Mouse (Mus musculus): ENCODE results near the gene Gm49387. TPM values are rescaled to one million over a fixed set of nuclear protein-coding genes. Genes with fewer than 3 reads are reported as not detected.
"Not testable (repeated sequence)": the region's sequence is repeated elsewhere in the genome, so short reads cannot be mapped to it uniquely, and the experiment has no call there.

Gene Gm49387
- polyA plus RNA-seq, 1 experiment from 2014 or later, result not detected

GRCm38 (mm10) chr14:31620591-31621223 lies 20.0 kb downstream of the Gm49387 start:
- H3K4me3 ChIP-seq, result no peak overlapping the region
- H3K27ac ChIP-seq (replicated peaks), result 0 out of 2 replicates have a peak overlapping the region, but pooled peaks have one; percentile 8
- ATAC-seq (ENCODE audit: extremely low read depth, insufficient number of reproducible peaks, low FRiP score, low TSS enrichment), result no peak
- H3K36me3 ChIP-seq, result peaks cover 7% of the 10 kb centered on the region; the same call in 1 of the 2 replicates
- H3K4me1 ChIP-seq, result peaks cover 5% of the 10 kb centered on the region; the same call in 1 of the 2 replicates
- WGBS, result 63% methylated on average over 9 of the region's 9 CpGs
- no peaks in the 10 kb centered on the region for H3K9me3 ChIP-seq
- no peak overlapping the region for H3K9ac ChIP-seq
- no peak overlapping the region for H3K4me2 ChIP-seq
- H3K27me3 ChIP-seq (replicated peaks), result no peaks in the 10 kb centered on the region

- Histone ChIP-seq H3K9me3 (no peaks in the 10 kb centered on the region), H3K9ac (no peak overlapping the region), H3K27ac (replicated peaks) (no peak overlapping the region), H3K36me3 (peaks cover 23% of the 10 kb centered on the region), H3K27me3 (replicated peaks) (no peaks in the 10 kb centered on the region), H3K4me2 (no peak overlapping the region), H3K4me1 (peaks cover 5% of the 10 kb centered on the region; the same call in 1 of the 2 replicates), H3K4me3 (no peak overlapping the region)
- 67% methylated on average over 3 of the region's 3 CpGs for WGBS
- no peak for ATAC-seq (ENCODE audit: extremely low read depth, insufficient number of reproducible peaks, low FRiP score, low TSS enrichment)
Observed at GRCm38 (mm10) chr14:31617997-31618396, 22.7 kb downstream of the Gm49387 start.

GRCm38 (mm10) chr14:31617204-31617603 lies 23.5 kb downstream of the Gm49387 start:
- 70% methylated on average over 9 of the region's 9 CpGs for WGBS
- Histone ChIP-seq H3K36me3 (peaks cover 26% of the 10 kb centered on the region), H3K27ac (replicated peaks) (no peak overlapping the region), H3K4me2 (no peak overlapping the region), H3K9ac (no peak overlapping the region), H3K9me3 (no peaks in the 10 kb centered on the region), H3K4me3 (no peak overlapping the region), H3K4me1 (peaks cover 5% of the 10 kb centered on the region; the same call in 1 of the 2 replicates), H3K27me3 (replicated peaks) (no peaks in the 10 kb centered on the region)
- no peak for ATAC-seq (ENCODE audit: extremely low read depth, insufficient number of reproducible peaks, low FRiP score, low TSS enrichment)

GRCm38 (mm10) chr14:31613671-31614070 lies 27.0 kb downstream of the Gm49387 start:
- H3K4me1 ChIP-seq, result no peaks in the 10 kb centered on the region
- WGBS, result 81% methylated on average over 5 of the region's 5 CpGs
- H3K36me3 ChIP-seq, result peaks cover 24% of the 10 kb centered on the region
- H3K4me2 ChIP-seq, result no peak overlapping the region
- no peaks in the 10 kb centered on the region for H3K9me3 ChIP-seq
- ATAC-seq (ENCODE audit: extremely low read depth, insufficient number of reproducible peaks, low FRiP score, low TSS enrichment), result no peak
- no peak overlapping the region for H3K4me3 ChIP-seq
- no peaks in the 10 kb centered on the region for H3K27me3 ChIP-seq (replicated peaks)
- no peak overlapping the region for H3K9ac ChIP-seq
- H3K27ac ChIP-seq (replicated peaks), result no peak overlapping the region

GRCm38 (mm10) chr14:31611986-31612385 lies 28.7 kb downstream of the Gm49387 start:
- WGBS, result 60% methylated on average over 4 of the region's 4 CpGs
- no peak for ATAC-seq (ENCODE audit: extremely low read depth, insufficient number of reproducible peaks, low FRiP score, low TSS enrichment)
- Histone ChIP-seq H3K4me2 (no peak overlapping the region), H3K36me3 (peaks cover 20% of the 10 kb centered on the region), H3K4me3 (no peak overlapping the region), H3K4me1 (no peaks in the 10 kb centered on the region), H3K9me3 (no peaks in the 10 kb centered on the region), H3K27me3 (replicated peaks) (no peaks in the 10 kb centered on the region), H3K27ac (replicated peaks) (no peak overlapping the region), H3K9ac (no peak overlapping the region)

DNA sequence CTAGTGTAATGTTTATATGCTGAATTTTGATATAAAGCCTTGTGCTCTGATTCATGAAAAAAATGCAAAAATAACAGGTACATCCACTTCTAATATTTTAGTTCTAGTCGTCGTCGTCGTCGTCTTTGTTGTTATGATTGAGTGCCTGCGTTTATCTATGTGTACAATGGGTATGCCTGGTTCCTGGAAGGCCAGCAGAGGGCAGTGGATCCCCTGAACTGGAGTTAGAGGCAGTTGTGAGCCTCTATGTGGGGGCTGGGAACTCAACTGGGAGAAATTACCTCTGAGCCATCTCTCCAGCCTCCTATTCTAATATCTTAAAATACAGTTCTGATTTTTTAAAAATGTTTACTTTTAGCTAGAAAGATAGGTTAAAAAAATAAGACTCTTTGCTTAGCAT lies 35.2 kb downstream of the Gm49387 start:
- H3K27me3 ChIP-seq (replicated peaks), result no peaks in the 10 kb centered on the region
- H3K9ac ChIP-seq, result no peak overlapping the region
- no peak overlapping the region for H3K4me3 ChIP-seq
- ATAC-seq (ENCODE audit: extremely low read depth, insufficient number of reproducible peaks, low FRiP score, low TSS enrichment), result no peak
- H3K36me3 ChIP-seq, result no peaks in the 10 kb centered on the region
- no peaks in the 10 kb centered on the region for H3K4me1 ChIP-seq
- H3K4me2 ChIP-seq, result no peak overlapping the region
- 60% methylated on average over 6 of the region's 6 CpGs for WGBS
- H3K27ac ChIP-seq (replicated peaks), result no peak overlapping the region
- no peaks in the 10 kb centered on the region for H3K9me3 ChIP-seq

- Histone ChIP-seq H3K9ac (no peak overlapping the region), H3K4me1 (no peaks in the 10 kb centered on the region), H3K36me3 (no peaks in the 10 kb centered on the region), H3K4me3 (no peak overlapping the region), H3K27ac (replicated peaks) (no peak overlapping the region), H3K27me3 (replicated peaks) (no peaks in the 10 kb centered on the region), H3K9me3 (no peaks in the 10 kb centered on the region), H3K4me2 (no peak overlapping the region)
- no peak for ATAC-seq (ENCODE audit: extremely low read depth, insufficient number of reproducible peaks, low FRiP score, low TSS enrichment)
- 62% methylated on average over 5 of the region's 5 CpGs for WGBS
Observed at GRCm38 (mm10) chr14:31604916-31605315, 35.8 kb downstream of the Gm49387 start.

DNA sequence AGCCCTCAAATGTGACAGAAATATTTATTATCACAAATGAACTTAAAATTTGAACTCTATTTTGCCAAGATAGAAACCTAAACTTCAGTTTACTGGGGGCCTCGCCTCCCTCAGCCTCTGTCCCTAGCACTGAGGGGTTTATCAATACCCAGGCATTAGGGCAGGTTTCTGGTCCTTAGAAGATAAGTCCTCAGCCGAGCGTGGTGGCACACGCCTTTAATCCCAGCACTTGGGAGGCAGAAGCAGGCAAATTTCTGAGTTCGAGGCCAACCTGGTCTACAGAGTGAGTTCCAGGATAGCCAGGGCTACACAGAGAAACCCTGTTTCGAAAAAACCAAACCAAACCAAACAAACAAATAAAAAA lies 38.1 kb downstream of the Gm49387 start:
- H3K36me3 ChIP-seq; H3K9ac ChIP-seq; H3K27me3 ChIP-seq (replicated peaks); H3K4me3 ChIP-seq; H3K27ac ChIP-seq (replicated peaks); ATAC-seq (ENCODE audit: extremely low read depth, insufficient number of reproducible peaks, low FRiP score, low TSS enrichment); H3K4me1 ChIP-seq; H3K4me2 ChIP-seq; H3K9me3 ChIP-seq: not testable (repeated sequence)
- WGBS, result 73% methylated on average over 6 of the region's 6 CpGs

DNA sequence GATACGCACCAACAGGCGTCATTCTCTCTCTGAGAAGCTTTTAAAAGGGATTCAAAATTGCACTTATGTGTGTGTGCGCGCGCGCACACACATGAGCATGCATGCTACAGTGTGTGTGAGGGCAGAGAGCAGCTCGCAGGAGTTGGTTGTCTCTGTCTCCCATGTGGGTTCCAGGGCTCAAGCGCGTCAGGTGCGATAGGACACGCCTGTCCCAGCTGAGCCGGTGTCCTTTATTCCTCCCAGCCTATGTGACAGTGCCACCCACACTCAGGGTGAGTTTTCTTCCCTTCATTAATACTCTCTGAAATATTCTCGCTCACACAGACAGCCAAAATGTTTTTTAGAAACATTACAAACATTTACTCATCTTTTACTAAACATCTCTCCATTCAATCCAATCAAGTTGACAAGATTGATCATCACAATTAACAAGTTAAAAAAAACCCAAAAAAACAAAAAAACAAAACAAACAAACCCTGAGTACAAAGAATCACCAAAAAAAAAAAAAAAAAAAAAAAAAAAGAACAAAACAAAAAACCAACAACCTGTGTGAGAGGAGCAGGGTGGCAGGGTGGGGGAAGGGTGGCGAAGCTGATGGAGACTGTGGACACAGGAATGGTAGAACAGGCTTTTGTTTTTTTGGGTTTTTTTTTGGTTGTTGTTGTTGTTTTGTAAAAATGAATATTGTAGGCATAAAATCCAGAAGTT lies 38.6 kb downstream of the Gm49387 start:
- ATAC-seq (ENCODE audit: extremely low read depth, insufficient number of reproducible peaks, low FRiP score, low TSS enrichment), result no peak
- no peaks in the 10 kb centered on the region for H3K9me3 ChIP-seq
- H3K4me1 ChIP-seq, result no peaks in the 10 kb centered on the region
- no peaks in the 10 kb centered on the region for H3K27me3 ChIP-seq (replicated peaks)
- no peak overlapping the region for H3K9ac ChIP-seq
- H3K27ac ChIP-seq (replicated peaks), result no peak overlapping the region
- no peaks in the 10 kb centered on the region for H3K36me3 ChIP-seq
- WGBS, result 86% methylated on average over 14 of the region's 14 CpGs
- H3K4me3 ChIP-seq, result no peak overlapping the region
- H3K4me2 ChIP-seq, result no peak overlapping the region

- Histone ChIP-seq H3K27ac (replicated peaks) (no peak overlapping the region), H3K9me3 (no peaks in the 10 kb centered on the region), H3K4me3 (no peak overlapping the region), H3K36me3 (no peaks in the 10 kb centered on the region), H3K4me1 (no peaks in the 10 kb centered on the region), H3K9ac (no peak overlapping the region), H3K27me3 (replicated peaks) (no peaks in the 10 kb centered on the region), H3K4me2 (no peak overlapping the region)
- 85% methylated on average over 4 of the region's 4 CpGs for WGBS
- ATAC-seq (ENCODE audit: extremely low read depth, insufficient number of reproducible peaks, low FRiP score, low TSS enrichment), result no peak; the same call in 1 of the 2 replicates
Observed at GRCm38 (mm10) chr14:31597446-31597845, 43.2 kb downstream of the Gm49387 start.

DNA sequence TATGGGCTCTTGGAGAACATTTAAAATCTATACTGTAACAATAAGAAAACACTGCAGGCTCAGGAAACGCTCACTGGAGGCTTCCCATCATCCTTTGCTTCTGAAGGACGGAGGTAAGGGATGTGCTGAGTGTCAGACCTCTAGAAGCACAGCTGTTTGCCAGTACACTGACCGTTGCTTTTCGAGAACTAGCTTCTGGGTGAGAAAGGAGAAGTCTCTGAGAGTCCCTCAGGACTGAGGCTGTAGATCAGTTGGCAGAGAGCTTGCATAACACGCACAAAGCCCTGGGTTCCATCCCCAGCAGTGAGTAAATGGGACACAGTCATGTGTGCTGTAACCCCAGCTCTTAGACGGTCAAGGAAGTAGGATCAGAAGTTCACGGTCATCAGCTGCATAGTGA lies 44.3 kb downstream of the Gm49387 start:
- H3K9ac ChIP-seq, result no peak overlapping the region
- ATAC-seq (ENCODE audit: extremely low read depth, insufficient number of reproducible peaks, low FRiP score, low TSS enrichment), result no peak
- no peaks in the 10 kb centered on the region for H3K36me3 ChIP-seq
- H3K27me3 ChIP-seq (replicated peaks), result no peaks in the 10 kb centered on the region
- H3K4me2 ChIP-seq, result no peak overlapping the region
- H3K9me3 ChIP-seq, result no peaks in the 10 kb centered on the region
- H3K4me1 ChIP-seq, result no peaks in the 10 kb centered on the region
- 74% methylated on average over 7 of the region's 7 CpGs for WGBS
- H3K4me3 ChIP-seq, result no peak overlapping the region
- H3K27ac ChIP-seq (replicated peaks), result no peak overlapping the region

DNA sequence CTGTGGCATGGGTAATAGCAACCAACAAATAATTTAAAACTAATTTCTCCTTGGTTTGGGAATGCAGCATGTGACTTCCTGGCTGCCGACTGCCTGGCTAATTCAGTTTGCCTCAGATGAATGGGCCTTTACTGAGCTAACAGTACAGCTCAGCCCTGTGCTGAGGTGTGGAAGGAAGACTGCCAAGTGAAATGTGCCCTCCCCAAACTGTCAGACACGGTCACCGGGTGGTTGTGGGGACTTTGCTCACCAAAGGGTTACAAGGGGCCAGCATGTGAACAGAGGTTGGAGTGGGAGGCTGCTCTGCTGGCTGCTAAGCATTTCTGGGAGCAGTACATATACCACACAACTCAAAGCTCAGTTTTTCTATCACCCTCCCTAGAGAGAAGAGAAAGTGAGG lies 46.0 kb downstream of the Gm49387 start:
- Histone ChIP-seq H3K27ac (replicated peaks) (no peak overlapping the region), H3K9ac (no peak overlapping the region), H3K36me3 (no peaks in the 10 kb centered on the region), H3K4me1 (no peaks in the 10 kb centered on the region), H3K9me3 (no peaks in the 10 kb centered on the region), H3K27me3 (replicated peaks) (no peaks in the 10 kb centered on the region), H3K4me2 (no peak overlapping the region), H3K4me3 (no peak overlapping the region)
- WGBS, result 73% methylated on average over 3 of the region's 3 CpGs
- no peak for ATAC-seq (ENCODE audit: extremely low read depth, insufficient number of reproducible peaks, low FRiP score, low TSS enrichment)

Measured in heart, embryonic 13.5 days (tissue).